Mouse (Mus musculus): Measurements from ENCODE around the gene Dusp8. TPM values are rescaled to one million over a fixed set of nuclear protein-coding genes. Genes with fewer than 3 reads are reported as not detected.
A peak's percentile ranks its signal among the peaks of the same experiment; 100 is the strongest.

Gene Dusp8
- total and polyA plus RNA-seq, 3 experiments, result 0.14 to 1.5 (median 0.17) TPM

DNA sequence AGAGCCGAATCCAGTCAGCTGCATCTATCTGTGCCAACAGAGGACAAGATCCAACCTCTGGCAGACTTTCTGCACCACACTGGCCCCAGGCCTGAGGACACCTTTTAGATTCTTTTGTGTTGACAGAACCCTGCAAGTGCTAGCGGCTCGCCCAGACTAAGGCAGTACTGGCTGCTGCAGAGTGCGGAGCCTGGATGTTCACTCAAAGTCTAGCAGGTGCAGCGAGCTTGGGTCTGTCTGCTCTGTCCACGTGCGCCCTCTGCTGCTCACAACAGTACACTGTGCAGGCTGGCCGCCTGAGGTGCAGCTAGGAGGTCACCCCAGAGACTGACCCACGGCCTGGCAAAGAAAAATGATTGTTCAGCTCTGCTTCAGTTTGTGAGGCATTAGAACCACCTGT is 2.1 kb upstream of the Dusp8 start:
- peak; percentile 81 for TF ChIP-seq RAD21 (IDR thresholded peaks at IDR 0.05; ENCODE audit: low read depth, low read length)
- peak; percentile 66 for TF ChIP-seq MAX (IDR thresholded peaks at IDR 0.05; ENCODE audit: low read length)
- TF ChIP-seq RCOR1 (conservative IDR thresholded peaks at IDR 0.05; ENCODE audit: low read depth, low read length), result no peak
- TF ChIP-seq CHD2 (IDR thresholded peaks at IDR 0.05; ENCODE audit: low read length), result no peak
- 0 out of 2 replicates have a peak, but pooled peaks have one; percentile 8 for TF ChIP-seq NRF1 (IDR thresholded peaks at IDR 0.05; ENCODE audit: low read depth, low read length)
- peak; percentile 68 to 93 for TF ChIP-seq CTCF (conservative IDR thresholded peaks at IDR 0.05 in 1 of 2, IDR thresholded peaks at IDR 0.05 in 1 of 2; ENCODE audit: low read depth in 2 of 2, low read length in 2 of 2)
- peak; percentile 88 for TF ChIP-seq SMC3 (IDR thresholded peaks at IDR 0.05; ENCODE audit: low read depth, low read length)
- TF ChIP-seq TCF12 (IDR thresholded peaks at IDR 0.05; ENCODE audit: low read depth, low read length), result peak; percentile 39; the same call in 1 of the 2 replicates
- Histone ChIP-seq H3K36me3 (replicated peaks in 1 of 2; ENCODE audit: control insufficient read depth in 1 of 2, insufficient read depth in 1 of 2, low read length in 1 of 2) (no peaks in the 10 kb centered on the region), H3K4me1 (ENCODE audit: control insufficient read depth in 1 of 2, insufficient read depth in 2 of 2) (peaks cover 5 to 19% of the 10 kb centered on the region in 2 experiments; a peak in 3 of 4 replicates), H3K27me3 (replicated peaks) (peaks cover 92% of the 10 kb centered on the region), H3K27ac (ENCODE audit: insufficient read depth, low read depth) (no peak overlapping the region), H3K9me3 (replicated peaks; ENCODE audit: low read length) (no peaks in the 10 kb centered on the region), H3K4me2 (ENCODE audit: insufficient read depth, low read depth, poor library complexity, severe bottlenecking) (no peak overlapping the region), H3K4me3 (replicated peaks in 1 of 3; ENCODE audit: low read depth in 2 of 3, low read length in 2 of 3, poor library complexity in 1 of 3) (no peak overlapping the region), H3K79me2 (replicated peaks; ENCODE audit: control insufficient read depth, extremely low read depth, insufficient read depth, poor library complexity, severe bottlenecking) (no peaks in the 10 kb centered on the region), H3K9ac (ENCODE audit: insufficient read depth, low read depth) (no peak overlapping the region)
- DNase-seq (ENCODE audit: extremely low read depth), result peak; percentile 69
- dilution Hi-C loops (cut with MboI; ENCODE audit: extremely low pct_ligation_motif_present, extremely low pct_unique_long_range_greater_than_20kb, low sequenced_read_pairs), result no loop called here
- in situ Hi-C loops (cut with MboI; ENCODE audit: low pct_ligation_motif_present, low pct_unique_long_range_greater_than_20kb, low sequenced_read_pairs), result no loop called here

DNA sequence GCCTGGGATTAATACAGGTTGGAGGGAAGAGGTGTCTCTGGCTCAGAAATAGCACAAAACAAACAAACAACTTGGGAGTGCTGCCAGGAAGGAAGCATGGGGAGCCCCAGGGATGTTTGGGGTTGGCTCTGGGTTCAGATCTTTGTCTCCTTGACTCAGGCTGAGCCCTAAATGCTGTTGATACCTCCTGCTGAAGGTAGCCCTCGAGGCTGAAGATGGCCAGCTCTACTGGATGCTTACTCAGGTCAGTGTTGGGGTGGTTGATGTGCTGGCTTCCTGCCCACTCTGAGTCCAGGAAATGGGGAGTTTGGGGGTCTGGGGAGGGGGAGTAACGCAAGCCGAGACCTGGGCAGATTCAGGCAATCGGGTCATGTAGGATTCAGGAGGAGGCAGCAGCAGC is 1.1 kb upstream of the Dusp8 start:
- dilution Hi-C loops (cut with MboI; ENCODE audit: extremely low pct_ligation_motif_present, extremely low pct_unique_long_range_greater_than_20kb, low sequenced_read_pairs) (no loop called here), in situ Hi-C loops (cut with MboI; ENCODE audit: low pct_ligation_motif_present, low pct_unique_long_range_greater_than_20kb, low sequenced_read_pairs) (no loop called here)
- no peaks in the 10 kb centered on the region for H3K9me3 ChIP-seq (replicated peaks; ENCODE audit: low read length)
- peaks cover 94% of the 10 kb centered on the region for H3K27me3 ChIP-seq (replicated peaks)
- no peak overlapping the region for H3K4me3 ChIP-seq (replicated peaks in 1 of 3; ENCODE audit: low read depth in 2 of 3, low read length in 2 of 3, poor library complexity in 1 of 3)
- H3K27ac ChIP-seq (ENCODE audit: insufficient read depth, low read depth), result no peak overlapping the region
- H3K9ac ChIP-seq (ENCODE audit: insufficient read depth, low read depth), result no peak overlapping the region
- H3K79me2 ChIP-seq (replicated peaks; ENCODE audit: control insufficient read depth, extremely low read depth, insufficient read depth, poor library complexity, severe bottlenecking), result no peaks in the 10 kb centered on the region
- peaks cover 5 to 19% of the 10 kb centered on the region in 2 experiments; a peak in 3 of 4 replicates for H3K4me1 ChIP-seq (ENCODE audit: control insufficient read depth in 1 of 2, insufficient read depth in 2 of 2)
- H3K36me3 ChIP-seq (replicated peaks in 1 of 2; ENCODE audit: control insufficient read depth in 1 of 2, insufficient read depth in 1 of 2, low read length in 1 of 2), result no peaks in the 10 kb centered on the region
- DNase-seq (ENCODE audit: extremely low read depth), result no peak
- H3K4me2 ChIP-seq (ENCODE audit: insufficient read depth, low read depth, poor library complexity, severe bottlenecking), result no peak overlapping the region
- no peak for TF ChIP-seq JUND (conservative IDR thresholded peaks at IDR 0.05; ENCODE audit: low read depth, low read length)

DNA sequence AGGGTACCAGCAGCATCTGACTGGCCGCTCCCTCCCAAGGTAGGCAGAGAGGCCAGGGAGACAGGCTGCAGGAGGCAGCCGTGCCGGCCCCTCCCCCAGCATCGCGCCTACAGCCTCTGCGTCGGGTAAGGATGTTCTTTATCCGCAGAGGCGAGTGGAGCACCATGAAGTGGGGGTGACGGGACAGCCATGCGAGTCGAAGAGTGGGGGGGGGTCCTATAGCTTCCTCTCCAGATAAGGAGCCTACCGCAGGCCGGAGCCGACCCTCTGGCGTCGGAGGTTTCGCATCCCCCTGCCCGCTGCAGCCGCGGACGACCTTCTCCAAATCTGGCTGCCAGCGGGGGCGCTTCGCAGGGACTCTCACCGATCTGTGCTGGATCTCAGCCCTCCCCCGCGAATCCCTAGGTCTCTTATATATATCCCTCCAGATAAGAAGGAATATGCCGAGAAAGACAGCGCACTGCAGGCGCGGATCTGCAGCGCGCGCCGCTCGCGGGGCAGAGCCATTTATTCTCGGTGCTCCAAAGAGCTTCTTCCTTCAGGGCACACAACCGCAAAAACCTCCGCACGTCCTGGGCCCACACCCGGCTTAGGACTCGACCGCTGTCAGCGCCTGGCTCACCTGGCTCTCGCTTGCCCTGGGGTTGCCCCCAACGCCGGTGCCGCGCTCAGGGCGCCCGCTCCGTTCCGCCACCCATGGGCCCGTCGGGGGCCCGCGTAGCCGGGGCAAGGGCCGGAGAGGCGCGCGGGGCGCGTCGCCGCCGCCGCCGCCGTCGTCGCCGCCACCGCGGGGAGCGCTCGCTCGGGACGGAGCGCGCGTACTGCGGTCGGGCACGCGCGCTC is 1.1 kb downstream of the Dusp8 start:
- Histone ChIP-seq H3K27me3 (replicated peaks) (peaks cover 94% of the 10 kb centered on the region), H3K36me3 (replicated peaks in 1 of 2; ENCODE audit: control insufficient read depth in 1 of 2, insufficient read depth in 1 of 2, low read length in 1 of 2) (no peaks in the 10 kb centered on the region), H3K27ac (ENCODE audit: insufficient read depth, low read depth) (no peak overlapping the region), H3K4me2 (ENCODE audit: insufficient read depth, low read depth, poor library complexity, severe bottlenecking) (peak overlapping the region; percentile 70), H3K9me3 (replicated peaks; ENCODE audit: low read length) (no peaks in the 10 kb centered on the region), H3K4me1 (ENCODE audit: control insufficient read depth in 1 of 2, insufficient read depth in 2 of 2) (peaks cover 5 to 19% of the 10 kb centered on the region in 2 experiments; a peak in 3 of 4 replicates), H3K9ac (ENCODE audit: insufficient read depth, low read depth) (peak overlapping the region; percentile 57), H3K79me2 (replicated peaks; ENCODE audit: control insufficient read depth, extremely low read depth, insufficient read depth, poor library complexity, severe bottlenecking) (no peaks in the 10 kb centered on the region), H3K4me3 (replicated peaks in 1 of 3; ENCODE audit: low read depth in 2 of 3, low read length in 2 of 3, poor library complexity in 1 of 3) (peak overlapping the region; percentile 43 to 78 (median 57))
- TF ChIP-seq POLR2AphosphoS2 (IDR thresholded peaks at IDR 0.05; ENCODE audit: low read depth, low read length) (no peak), MXI1 (IDR thresholded peaks at IDR 0.05; ENCODE audit: low read depth, low read length) (no peak; the same call in 1 of the 2 replicates), UBTF (IDR thresholded peaks at IDR 0.05; ENCODE audit: low read depth, low read length) (0 out of 2 replicates have a peak, but pooled peaks have one; percentile 16)
- in situ Hi-C loops (cut with MboI; ENCODE audit: low pct_ligation_motif_present, low pct_unique_long_range_greater_than_20kb, low sequenced_read_pairs), result no loop called here
- dilution Hi-C loops (cut with MboI; ENCODE audit: extremely low pct_ligation_motif_present, extremely low pct_unique_long_range_greater_than_20kb, low sequenced_read_pairs), result no loop called here
- DNase-seq (ENCODE audit: extremely low read depth), result no peak

All from CH12.LX (cell line).